Mouse (Mus musculus) central nervous system, embryonic 18 days (tissue): ENCODE results near the gene Sesn2. TPM values are rescaled to one million over a fixed set of nuclear protein-coding genes. Genes with fewer than 3 reads are reported as not detected.

Experiments
- polyA plus RNA-seq: library from polyadenylated mRNA; depleted of rRNA; stranded (reverse); fragments of >200 nt; gene quantifications from 2 replicates; pipeline ENCODE4 v1.2.3, GENCODE M21; 2012; rRNA removed

The Sesn2 gene
- 4.8 and 5.4 TPM in 2 replicates for polyA plus RNA-seq

GRCm38 (mm10) chr4:132510352-132510798 lies at the start of gene Sesn2:
Gene Sesn2, minus strand, starts transcription at chr4:132510501.

DNA sequence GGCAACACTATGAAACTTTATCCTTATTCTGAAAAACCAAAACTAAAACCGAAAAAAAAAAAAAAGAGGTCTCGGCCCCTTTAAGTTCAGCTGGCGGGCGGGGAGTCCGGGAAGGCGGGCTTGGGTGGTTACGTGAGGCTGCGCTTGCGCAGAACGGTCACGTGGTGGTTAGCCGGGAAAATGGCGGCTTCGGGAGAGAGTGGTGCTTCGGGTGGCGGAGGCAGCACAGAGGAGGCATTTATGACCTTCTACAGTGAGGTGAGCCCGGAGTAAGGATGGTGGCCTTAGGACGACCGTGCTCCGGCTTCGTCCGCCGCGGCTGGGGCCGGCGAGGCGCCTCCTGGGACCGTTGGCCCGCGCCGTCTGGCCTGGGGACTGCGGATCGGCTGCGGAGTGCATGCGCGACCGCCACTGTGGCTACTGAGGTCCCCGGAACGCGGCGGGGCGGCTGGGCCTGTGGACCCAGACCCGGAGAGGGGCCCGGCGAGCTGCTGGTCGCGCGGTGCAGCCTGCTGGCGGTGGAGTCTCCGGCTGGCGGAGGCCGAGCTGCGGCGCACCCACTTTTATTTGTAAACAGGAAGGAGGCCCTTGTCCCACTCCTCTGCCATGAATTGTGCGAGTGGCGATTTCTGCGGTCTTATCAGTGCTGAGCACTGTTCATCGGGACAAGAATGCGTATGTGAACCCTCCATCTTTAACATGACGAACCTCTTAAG lies 25.3 kb upstream of the Sesn2 start, which contains the start of gene Dnajc8:
Gene Dnajc8, plus strand, starts transcription at position 145 of the 716 bp plus-strand sequence.

DNA sequence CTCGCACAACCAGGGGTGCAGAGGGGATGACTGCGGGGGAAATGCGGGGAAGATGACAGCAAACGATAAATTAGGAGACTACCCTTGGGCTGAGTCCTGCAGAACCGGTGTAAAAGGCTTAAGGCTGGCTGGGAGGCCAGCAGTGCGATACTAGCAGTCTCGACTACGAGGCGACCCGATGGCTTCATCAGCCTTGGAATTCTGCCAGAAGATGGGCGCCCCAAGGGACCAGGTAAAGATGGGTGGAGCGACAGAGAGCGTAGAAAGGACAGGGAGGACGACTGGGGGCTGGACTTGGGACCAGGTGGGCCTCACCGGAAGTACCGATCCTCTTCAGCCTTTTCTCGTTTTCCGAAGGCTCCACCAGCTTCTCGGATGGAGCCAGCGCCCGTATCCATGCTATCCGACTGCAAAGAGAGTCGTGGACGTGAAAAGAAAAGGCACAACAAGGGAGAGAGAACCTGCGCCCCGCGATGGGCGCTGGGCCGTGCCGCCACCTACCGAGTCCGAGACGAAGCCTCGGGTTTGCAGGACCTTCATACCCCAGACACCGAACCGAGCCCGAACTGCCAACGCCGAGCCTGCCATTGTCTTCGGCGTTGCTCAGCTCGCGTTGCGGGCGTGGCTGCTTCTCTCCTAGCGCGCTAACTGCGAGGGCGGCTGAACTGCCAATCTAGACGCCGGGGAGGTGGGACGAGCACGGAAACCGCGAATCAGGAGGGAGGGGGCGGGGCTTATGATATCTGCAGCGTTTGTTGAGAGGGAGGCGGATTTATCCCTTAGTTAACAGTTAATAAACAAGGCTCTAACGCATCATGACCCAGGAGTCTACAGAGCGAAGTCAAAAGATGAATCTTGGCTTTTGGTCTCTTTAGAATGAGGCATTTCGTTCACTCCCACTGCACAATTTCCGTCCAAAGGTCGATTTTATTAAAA lies 22.9 kb upstream of the Sesn2 start, which contains the start of gene Atpif1:
Gene Atpif1, minus strand, starts transcription at position 679 of the 936 bp plus-strand sequence.

DNA sequence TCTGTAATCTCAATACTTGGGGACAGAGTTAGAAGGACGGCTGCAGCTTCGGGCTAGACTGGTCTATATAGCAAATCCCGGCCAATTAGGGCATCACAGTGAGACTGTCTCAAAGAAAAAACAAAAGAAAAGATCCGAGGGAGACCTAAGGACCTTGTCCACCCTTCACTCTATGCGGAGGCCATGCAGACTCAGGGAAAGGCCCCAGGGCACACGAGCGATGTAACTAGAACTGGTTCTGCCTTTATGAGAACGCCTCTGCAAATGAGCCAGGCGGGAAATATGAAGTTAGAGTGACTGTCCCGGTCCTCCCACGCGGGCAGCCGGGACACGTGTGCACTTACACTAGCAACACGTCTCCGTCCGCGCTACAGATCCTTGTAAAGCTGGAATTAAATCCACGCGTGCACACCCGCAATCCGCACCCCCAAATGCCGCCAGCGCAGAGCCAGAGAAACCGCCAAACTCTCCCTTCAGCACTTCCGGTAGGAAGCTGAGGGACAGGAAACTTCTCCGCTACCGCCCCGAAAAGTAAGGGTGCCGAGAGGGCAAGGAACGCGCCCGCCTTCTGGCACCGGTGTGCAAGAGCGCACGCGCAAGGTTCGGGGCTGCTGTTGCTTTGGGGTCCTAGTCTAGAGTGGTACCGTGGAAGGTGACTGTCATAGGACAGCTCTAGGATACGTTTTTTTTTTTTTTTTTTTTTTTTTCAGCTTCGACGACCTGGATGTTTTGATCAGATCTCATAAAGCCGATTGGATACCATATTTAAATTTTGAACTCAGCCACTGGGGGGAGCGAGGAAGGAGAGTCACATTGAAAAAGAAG lies 46.7 kb downstream of the Sesn2 start, which contains the start of gene Med18:
Gene Med18, minus strand, starts transcription at position 492 of the 825 bp plus-strand sequence.

Other genes with a start within 250 kb of the Sesn2 start
- 26.1 and 27.9 TPM in 2 replicates for gene Gmeb1, start 248.9 kb downstream of the Sesn2 start, polyA plus RNA-seq
- 24.1 and 24.3 TPM in 2 replicates for gene Taf12, start 236.1 kb downstream of the Sesn2 start, polyA plus RNA-seq
- gene Rab42, start 207.1 kb downstream of the Sesn2 start, polyA plus RNA-seq: 2.0 TPM in 2 replicates
- gene Trnau1ap, start 181.0 kb downstream of the Sesn2 start, polyA plus RNA-seq: 25.1 and 25.8 TPM in 2 replicates
- gene Rcc1, start 156.9 kb downstream of the Sesn2 start, polyA plus RNA-seq: 14.2 and 15.0 TPM in 2 replicates
- 7.2 and 7.6 TPM in 2 replicates for gene Phactr4, start 88.0 kb downstream of the Sesn2 start, polyA plus RNA-seq
- gene Med18, start 46.6 kb downstream of the Sesn2 start, polyA plus RNA-seq: 5.1 and 5.5 TPM in 2 replicates
- 1,218 and 1,264 TPM in 2 replicates for gene Atpif1, start 23.2 kb upstream of the Sesn2 start, polyA plus RNA-seq
- gene Dnajc8, start 25.0 kb upstream of the Sesn2 start, polyA plus RNA-seq: 111 and 118 TPM in 2 replicates
- gene Ptafr, start 53.6 kb upstream of the Sesn2 start, polyA plus RNA-seq: 0.32 and 0.35 TPM in 2 replicates
- 23.3 and 24.0 TPM in 2 replicates for gene Eya3, start 128.5 kb upstream of the Sesn2 start, polyA plus RNA-seq
- gene Xkr8, start 222.0 kb upstream of the Sesn2 start, polyA plus RNA-seq: 5.0 and 5.6 TPM in 2 replicates
- 0.74 and 0.90 TPM in 2 replicates for gene Smpdl3b, start 246.8 kb upstream of the Sesn2 start, polyA plus RNA-seq